Mouse (Mus musculus): ENCODE data around the gene Dthd1. TPM values are rescaled to one million over a fixed set of nuclear protein-coding genes. Genes with fewer than 3 reads are reported as not detected.

Gene Dthd1
- not detected in 2 replicates for polyA plus RNA-seq (2015; fragmentation: Nextera tagmentation; extraction: Ambion mirVana)

DNA sequence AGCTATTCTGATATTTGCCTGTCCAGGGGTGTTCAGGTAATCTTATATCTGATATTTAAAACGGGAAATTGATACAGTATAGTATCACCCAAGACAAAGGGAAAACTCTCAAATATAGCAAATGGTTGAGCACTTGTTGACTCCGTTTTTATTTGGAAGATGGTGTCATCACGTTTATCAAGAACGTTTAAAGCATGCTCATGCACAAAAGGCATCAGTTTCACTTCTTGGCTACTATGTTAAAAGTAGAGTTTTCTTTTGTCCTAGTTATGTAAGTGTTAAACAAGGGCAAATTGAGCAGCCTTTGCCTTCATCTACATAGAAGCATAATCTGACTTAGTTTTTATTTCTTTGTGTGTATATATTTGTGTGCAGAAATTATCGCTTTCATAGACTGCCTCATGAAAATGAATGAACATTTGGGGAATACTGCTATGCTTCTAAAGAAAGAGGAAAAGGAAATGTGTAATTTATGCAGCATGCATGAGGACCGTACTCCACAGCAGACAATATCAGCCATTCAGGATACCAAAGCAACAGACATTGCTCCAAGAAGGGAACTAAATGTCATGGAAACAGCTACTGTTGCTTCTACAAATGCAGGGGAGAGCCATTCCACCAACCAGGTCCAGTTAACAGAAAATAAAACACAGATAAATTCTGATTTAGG lies at the start of gene Dthd1:
Dthd1 (plus strand) TSS at position 422 of the 670 bp plus-strand sequence.

DNA sequence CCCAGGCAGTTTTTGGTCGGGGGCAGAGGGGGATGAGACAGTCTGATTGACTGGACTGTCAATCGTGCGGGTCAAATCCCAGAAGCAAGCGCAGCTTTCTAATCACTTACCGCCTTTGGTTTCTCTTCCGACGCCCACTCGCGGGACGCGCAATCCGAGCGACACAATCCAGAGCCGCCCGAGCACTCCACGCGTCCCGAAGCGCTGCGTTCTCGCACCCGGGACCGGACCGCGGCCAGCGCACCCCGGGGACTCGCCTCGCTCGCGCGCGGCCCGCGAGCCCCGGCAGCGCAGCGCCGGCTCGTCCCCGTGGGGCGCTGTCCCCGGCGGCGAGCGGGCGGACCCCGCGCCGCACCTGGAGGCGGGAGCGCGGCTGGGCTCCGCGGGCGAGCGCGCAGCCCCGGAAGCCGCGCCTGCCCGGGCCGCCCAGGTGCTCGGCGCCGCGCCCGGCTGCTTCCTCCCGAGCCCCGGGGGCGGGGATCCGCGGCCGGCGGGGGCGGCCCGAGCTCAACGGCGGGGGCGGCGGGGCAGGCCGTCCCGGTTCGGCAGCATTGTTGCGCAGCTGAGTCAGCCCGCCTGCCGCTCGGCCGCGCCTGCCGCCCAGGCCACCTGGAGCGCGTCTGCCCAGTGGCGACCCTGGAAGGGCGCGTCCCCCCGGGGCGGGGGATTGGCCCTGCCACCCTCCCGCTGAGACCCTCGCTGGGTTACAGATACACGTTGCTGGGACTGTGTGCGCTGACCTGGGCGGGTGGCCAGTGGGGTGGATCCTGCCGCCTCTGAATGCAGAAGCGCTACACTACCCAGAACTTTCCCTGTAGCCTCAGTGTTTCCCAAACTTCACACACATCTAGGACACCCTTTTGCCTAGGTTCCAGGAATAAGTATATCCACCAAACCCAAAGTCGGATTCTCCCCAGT lies 47.6 kb upstream of the Dthd1 start, which contains the start of gene Arap2:
Arap2 (minus strand) TSS at position 376 of the 918 bp plus-strand sequence.

Other genes with a start within 250 kb of the Dthd1 start
- gene Arap2, start 47.7 kb upstream of the Dthd1 start, polyA plus RNA-seq (2015; fragmentation: Nextera tagmentation; extraction: Ambion mirVana): 4.6 and 7.7 TPM in 2 replicates